Mouse (Mus musculus): ENCODE measurements around the gene Gpr37. TPM values are rescaled to one million over a fixed set of nuclear protein-coding genes. Genes with fewer than 3 reads are reported as not detected.

Gene Gpr37
- polyA plus RNA-seq, 1 experiment from 2014 or later = 2.2 TPM

Other genes with a start within 250 kb of the Gpr37 start
- gene Pot1a, start 118.5 kb upstream of the Gpr37 start, polyA plus RNA-seq (2014; fragmentation: Nextera tagmentation; extraction: Ambion mirVana) = 26.1 and 36.4 TPM in 2 replicates